Mouse (Mus musculus): ENCODE measurements around the gene Dnttip2.
"Not testable (repeated sequence)": the region's sequence is repeated elsewhere in the genome, so short reads cannot be mapped to it uniquely, and the experiment has no call there.

Dnttip2 gene

DNA sequence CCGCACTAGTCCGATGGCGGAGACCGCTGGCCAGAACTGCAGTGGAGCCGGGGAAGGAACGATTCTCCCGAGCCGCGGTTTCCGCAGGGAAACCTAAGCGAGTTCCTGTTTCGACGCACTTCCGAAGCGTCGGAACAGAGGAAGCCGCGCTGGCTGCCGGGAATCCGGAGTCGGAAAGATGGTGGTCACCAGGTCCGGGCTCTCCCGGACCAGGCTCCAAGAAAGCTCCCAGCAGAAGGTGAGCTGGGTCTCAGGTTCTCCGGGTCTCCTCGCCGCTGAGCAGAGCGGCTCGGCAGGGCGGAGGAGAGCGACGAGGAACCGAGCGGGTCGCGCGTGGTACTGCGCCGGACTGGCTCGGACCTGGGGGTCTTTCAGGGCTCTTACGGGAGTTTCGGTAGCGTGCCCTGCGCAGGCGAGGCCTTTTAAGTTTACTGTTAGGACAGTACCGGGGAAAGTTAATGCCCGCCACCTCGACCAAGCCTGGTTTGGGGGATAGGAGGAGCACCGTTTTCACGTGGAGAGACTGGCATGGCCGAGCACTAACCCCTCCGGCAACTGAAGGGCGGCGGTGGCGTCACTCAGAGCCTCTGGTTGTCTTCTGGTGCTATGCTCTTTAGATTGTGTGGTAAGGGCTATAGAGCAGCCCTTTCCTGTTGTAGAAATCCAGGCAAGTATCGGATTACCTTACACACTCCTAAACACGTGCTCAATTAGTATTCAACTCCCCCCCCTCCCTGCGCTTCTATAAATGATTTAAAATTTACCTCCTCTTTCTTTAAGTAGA, at the start of gene Dnttip2:
Dnttip2 (plus strand) TSS at position 148 of the 784 bp plus-strand sequence.
- DNase-seq (ENCODE audit: low spot score): peak; percentile 94

DNA sequence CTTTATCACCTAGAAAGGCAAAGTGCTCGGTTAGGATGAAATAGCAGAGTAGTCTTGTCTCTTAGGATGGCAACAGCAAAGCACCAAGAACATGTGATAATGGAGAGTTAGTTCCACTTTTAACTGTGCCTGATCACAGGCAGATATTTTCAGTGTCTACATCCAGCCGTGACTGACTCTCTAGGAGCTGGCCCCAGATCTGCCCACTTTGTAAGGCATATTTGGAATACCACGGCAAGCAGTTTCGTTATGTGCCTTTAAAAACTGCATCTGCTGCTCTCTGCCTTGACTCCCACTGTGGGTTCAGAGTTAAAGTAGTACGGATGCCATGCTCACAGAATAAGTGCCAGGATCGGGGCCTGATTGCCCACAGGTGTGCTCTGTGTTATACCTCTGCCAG, 47.2 kb upstream of the Dnttip2 start:
- DNase-seq (ENCODE audit: low spot score): not testable (repeated sequence)

DNA sequence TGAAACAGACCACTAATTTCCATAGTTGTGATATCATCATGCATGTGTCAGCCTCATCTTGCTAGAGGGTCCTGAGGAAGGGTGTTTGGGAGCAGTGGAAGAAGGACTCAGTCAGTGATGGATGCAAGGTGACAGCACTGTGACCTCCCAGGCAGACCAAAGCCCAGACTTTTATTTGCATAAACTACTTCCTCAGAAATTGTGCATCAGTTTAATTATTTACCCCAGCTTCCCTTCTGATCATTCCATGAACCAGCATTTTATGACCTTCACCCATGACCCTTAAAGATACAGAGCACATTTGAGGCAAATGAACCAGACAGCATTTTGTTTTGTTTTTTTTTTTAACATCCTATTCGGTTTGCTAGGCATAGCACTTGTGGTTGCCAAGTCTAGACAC, 38.4 kb upstream of the Dnttip2 start:
- peak; percentile 19 for DNase-seq (ENCODE audit: low spot score)

DNA sequence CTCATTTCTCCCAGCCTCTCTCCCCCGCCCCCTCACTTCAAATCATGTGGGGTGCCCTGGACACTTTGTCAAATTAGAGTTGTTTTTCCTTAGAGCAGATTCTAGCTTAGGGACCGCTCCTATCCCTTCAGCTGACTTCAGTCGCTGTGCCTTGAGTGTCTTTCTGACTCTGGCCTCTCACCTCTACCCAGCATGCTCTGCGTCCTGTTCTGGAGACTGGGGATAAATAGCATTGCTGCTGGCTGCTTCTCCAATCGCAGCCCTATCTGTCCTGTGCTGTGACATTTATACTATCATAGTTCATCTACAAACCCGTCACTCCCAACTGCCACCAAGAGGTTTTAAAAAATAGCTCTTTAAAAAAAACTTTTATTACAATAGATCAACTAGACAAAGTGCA, 31.3 kb upstream of the Dnttip2 start:
- DNase-seq (ENCODE audit: low spot score): no peak

DNA sequence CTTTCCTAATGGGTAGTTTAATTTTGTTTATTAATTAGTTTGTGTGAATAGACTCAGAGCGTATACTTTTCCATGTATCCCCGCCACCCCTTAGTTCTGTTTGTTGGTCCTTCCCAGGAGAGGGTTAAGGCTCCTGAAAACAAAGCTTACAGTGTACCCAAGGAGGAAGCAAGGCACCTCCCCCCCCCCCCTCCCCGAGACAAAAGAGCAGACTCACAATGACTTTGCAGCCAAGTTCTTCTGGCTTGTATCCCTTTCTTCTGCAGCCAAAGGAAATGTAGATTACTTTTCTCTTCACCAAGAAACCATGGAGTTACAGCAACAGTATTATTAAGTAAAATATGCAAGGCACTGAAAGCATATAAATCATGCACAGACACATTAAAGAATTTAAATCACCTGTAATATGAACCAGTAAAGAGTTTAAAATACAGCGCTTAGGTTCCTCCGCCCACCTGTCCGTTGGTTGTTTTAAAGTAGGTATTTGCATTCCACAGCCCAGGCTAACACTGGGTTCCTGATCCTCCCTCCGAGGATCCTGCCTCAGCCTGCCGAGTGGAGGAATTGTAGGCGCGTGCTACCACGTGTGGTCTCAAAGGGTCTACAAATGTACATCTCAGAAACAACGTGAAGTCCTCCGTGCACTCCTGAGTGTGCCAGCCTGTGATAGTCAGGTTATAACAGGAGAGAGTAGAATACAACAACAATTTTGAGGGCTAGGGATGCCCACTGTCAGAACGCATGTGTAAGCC, 30.6 kb upstream of the Dnttip2 start:
- no peak for DNase-seq (ENCODE audit: low spot score)

GRCm38 (mm10) chr3:122244759-122245158, 29.4 kb upstream of the Dnttip2 start:
- no peak for DNase-seq (ENCODE audit: low spot score)

DNA sequence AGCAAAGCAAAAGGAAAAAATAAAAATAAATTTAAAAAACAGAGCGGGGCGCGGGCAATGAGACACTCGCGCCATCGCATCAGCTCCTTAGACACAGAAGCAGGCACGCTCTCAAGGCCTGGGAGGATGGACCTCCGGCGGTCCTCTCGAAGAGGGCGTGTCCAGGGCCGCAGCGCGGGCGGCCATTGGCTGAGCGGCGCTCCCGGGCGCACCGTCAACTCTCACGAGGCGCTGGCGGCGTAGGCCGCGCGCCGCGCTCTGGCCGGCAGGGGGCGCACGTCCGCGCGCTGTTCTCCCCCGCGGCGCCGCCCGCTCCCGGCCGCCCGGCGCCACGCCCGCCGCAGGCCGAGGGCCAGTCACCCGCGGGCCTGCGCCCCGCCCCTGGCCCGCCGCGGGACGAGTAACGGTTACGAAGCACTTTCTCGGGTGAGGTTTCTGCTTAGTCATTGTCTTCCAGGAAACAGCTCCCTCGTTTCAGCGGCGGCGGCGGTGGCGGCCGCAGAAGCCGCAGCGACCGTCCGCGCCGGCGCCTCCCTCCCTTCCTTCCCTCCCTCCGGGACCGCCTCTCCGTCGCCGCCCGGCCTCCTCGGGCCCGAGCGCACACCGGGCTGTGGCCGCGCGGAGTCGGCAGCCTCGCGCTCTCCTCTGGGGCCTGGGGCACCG, 28.8 kb upstream of the Dnttip2 start, which contains the start of gene Gclm:
Gclm (plus strand) TSS at position 343 of the 663 bp plus-strand sequence.
- peak; percentile 93 for DNase-seq (ENCODE audit: low spot score)

GRCm38 (mm10) chr3:122245878-122246332, 28.3 kb upstream of the Dnttip2 start:
- peak; percentile 60 for DNase-seq (ENCODE audit: low spot score)

- DNase-seq (ENCODE audit: low spot score): no peak
Measured at GRCm38 (mm10) chr3:122246406-122246805, 27.8 kb upstream of the Dnttip2 start.

GRCm38 (mm10) chr3:122246986-122247767, 27.0 kb upstream of the Dnttip2 start:
- peak; percentile 60 for DNase-seq (ENCODE audit: low spot score)

DNA sequence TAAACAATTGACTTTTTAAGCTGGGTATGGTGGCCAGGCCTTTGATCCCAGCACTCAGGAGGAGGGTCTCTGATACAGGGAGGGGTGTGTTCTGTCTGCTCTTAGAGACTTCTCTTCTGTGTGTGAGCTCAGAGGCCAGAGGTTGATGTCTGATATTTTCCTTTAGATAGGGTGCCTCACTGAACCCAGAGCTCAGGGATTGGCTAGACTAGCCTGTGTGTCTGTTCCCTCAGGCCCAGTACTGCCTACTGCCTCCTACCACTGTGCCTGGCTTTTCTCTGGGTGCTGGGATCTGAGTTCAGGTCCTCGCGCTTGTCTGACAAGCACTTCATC, 26.5 kb upstream of the Dnttip2 start:
- DNase-seq (ENCODE audit: low spot score): peak; percentile 53

- no peak for DNase-seq (ENCODE audit: low spot score)
Measured at GRCm38 (mm10) chr3:122252466-122253253, 21.5 kb upstream of the Dnttip2 start.

GRCm38 (mm10) chr3:122254050-122254449, 20.1 kb upstream of the Dnttip2 start:
- not testable (repeated sequence) for DNase-seq (ENCODE audit: low spot score)

GRCm38 (mm10) chr3:122269986-122270385, 4.2 kb upstream of the Dnttip2 start:
- DNase-seq (ENCODE audit: low spot score): no peak

- DNase-seq (ENCODE audit: low spot score): not testable (repeated sequence)
Measured at GRCm38 (mm10) chr3:122272565-122272964, 1.6 kb upstream of the Dnttip2 start.

- no peak for DNase-seq (ENCODE audit: low spot score)
Measured at GRCm38 (mm10) chr3:122273407-122274240, 564 bp upstream of the Dnttip2 start.

DNA sequence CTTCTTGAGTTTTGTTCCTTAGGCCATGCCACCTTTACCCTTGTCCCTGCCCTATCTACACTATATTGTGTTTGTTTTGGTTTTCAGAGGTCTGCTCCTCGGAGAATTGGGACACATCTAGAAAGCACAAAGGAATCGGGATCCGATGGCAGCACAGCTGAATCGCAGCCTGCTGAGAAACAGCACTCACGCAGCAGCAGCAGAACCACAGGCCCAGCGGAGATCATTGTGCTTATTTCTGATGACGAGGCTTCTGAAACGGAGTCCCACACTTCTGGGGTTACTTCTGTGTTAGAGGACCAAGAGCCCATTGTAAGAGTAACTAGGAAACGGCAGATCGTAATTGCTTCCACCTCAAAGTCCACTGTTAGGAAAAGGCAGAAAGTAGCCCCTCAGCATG, 923 bp downstream of the Dnttip2 start:
- no peak for DNase-seq (ENCODE audit: low spot score)

DNA sequence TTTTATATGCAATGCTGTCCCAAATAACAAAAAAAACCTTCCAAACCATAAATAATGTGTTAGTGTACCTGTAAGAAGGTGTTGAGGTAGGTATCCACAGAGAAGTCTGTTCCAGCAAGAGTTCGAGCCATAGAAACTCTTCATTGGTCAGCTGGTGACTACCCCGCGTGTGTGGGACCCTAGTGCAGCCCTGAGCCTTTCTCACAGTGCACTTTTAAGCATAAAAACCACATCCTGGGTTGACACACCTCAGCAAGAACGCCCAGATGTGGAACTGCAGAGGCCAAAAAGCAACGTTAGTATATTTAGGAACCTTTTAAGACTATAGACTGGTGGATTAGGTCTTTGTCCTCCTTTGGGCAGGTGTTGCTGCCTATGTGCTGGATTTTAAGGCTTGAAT, 13.0 kb downstream of the Dnttip2 start:
- DNase-seq (ENCODE audit: low spot score): no peak

DNA sequence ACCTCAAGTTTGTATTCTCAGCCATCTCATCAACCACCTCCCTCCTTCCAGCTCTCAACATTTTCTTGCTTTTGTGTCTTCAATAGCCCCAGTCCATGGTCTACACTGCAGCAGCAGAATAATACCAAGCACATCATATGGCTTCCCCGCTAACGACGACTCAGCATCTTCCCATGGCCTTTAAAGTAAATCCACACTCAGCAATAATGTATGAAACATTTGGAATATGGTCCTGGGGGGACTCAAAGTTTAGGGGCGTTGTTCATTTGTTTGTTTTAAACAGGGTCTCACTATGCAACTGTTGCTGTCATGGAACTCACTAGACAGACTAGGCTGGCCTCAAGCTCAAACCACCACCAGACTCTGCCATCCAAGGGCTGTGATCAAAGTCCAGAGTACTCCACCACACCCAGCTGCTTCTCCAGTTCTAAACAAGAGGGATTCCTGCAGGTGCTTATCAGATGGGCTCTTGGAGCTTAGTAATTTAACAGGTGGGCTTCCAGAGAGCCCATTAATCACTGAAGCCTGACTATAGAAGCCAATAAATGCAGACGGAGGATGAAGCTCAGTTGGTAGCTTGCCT, 14.5 kb downstream of the Dnttip2 start:
- DNase-seq (ENCODE audit: low spot score): peak; percentile 76

DNA sequence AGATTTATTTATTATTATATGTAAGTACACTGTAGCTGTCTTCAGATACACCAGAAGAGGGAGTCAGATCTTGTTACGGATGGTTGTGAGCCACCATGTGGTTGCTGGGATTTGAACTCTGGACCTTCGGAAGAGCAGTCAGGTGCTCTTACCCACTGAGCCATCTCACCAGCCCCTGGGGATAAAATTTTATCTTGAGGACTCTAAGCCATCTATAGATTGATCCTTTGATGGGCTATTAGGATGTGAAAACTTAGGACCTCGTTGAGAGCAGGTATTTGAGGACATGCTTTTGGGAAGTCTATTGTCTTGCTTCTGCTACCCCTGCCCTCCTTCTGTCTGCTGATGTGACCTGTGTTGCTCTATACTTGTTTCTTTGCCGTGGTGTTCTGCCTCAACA, 15.2 kb downstream of the Dnttip2 start:
- DNase-seq (ENCODE audit: low spot score): not testable (repeated sequence)

All from yolk sac, embryonic 10.5 days (tissue).